Mouse (Mus musculus): ENCODE data around the gene Tle4. TPM values are rescaled to one million over a fixed set of nuclear protein-coding genes. Genes with fewer than 3 reads are reported as not detected.
A peak's percentile ranks its signal among the peaks of the same experiment; 100 is the strongest.
"Not testable (repeated sequence)": the region's sequence is repeated elsewhere in the genome, so short reads cannot be mapped to it uniquely, and the experiment has no call there.

Gene Tle4
- polyA plus RNA-seq (2015; fragmentation: Nextera tagmentation; extraction: Ambion mirVana), result 15.0 and 15.4 TPM in 2 replicates

DNA sequence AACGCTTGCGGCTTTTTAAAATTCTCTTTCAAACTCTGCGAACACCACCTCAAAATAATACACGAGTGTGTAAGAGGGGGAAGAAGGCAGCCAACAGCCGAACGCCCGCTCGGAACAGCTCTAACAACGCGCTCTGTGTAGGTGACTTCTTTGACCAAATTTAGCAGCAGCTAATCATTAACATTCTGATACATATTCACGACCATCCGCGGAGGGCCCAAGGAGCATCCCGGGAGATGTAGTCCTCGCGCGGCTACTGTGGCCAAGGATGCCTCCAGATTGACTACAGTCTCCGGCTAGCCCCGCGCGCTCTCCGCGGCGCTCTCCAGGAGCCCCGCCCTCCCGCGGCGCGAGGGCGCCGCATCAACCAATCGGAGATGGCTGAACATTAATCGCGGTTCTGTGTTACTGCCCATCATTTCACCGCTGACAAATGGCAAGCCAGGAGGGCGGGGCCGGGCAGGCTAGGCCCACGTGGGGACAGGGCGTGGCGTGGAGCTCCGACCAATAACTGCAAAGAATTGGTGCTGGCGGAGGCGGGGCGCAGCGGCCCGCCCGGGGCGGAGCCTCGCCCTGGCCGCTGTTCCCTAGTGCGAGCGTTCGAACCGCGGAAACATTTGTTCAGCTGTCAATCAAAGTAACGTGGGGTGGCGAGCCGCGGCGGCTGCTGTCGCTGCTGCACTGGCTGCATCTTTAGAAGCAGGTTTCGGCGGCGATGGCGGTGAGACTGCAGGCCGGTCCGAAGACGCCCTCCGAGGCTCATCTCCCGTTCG lies at the start of gene Tle4:
Gene Tle4, minus strand, starts transcription at position 135 of the 773 bp plus-strand sequence.
- under 1% methylated on average over 71 of the region's 71 CpGs for WGBS
- Histone ChIP-seq H3K27ac (peak within 1 kb of the TSS; percentile 97), H3K9me3 (replicated peaks) (no peaks in the 10 kb centered on the region), H3K27me3 (no peaks in the 10 kb centered on the region), H3K4me3 (replicated peaks) (peak within 1 kb of the TSS; percentile 95), H3K36me3 (no peaks in the 10 kb centered on the region), H3K9ac (peak within 1 kb of the TSS; percentile 90), H3K4me2 (peak within 1 kb of the TSS; percentile 73), H3K4me1 (peaks cover 39% of the 10 kb centered on the region)
- ATAC-seq (replicated peaks; ENCODE audit: low FRiP score), result peak; percentile 98

- Histone ChIP-seq H3K4me3 (replicated peaks) (no peak overlapping the region), H3K4me2 (no peak overlapping the region), H3K27me3 (no peaks in the 10 kb centered on the region), H3K27ac (no peak overlapping the region), H3K4me1 (no peaks in the 10 kb centered on the region), H3K9me3 (replicated peaks) (no peaks in the 10 kb centered on the region), H3K36me3 (no peaks in the 10 kb centered on the region), H3K9ac (no peak overlapping the region)
- ATAC-seq (replicated peaks; ENCODE audit: low FRiP score), result no peak
- WGBS, result 78% methylated on average over 2 of the region's 2 CpGs
Observed at GRCm38 (mm10) chr19:14645666-14646065, 47.8 kb upstream of the Tle4 start.

DNA sequence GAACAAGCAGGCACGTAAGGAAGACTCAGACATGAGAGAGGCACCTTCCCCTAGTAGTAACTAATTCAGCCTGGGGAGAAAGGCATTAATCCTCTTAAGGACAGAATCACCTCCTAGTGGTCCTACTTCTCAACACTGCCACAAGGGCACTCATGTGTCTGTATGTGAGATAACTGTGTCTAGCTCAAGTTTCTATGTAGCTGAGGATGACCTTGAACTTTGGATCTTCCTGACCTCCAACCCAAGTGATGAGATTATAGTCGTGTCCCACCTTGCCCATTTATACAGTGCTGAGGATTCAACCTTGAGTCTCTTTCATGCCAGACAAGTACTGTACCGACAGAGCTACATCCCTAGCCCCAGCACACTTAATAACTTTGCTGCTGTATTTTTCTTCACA lies 46.9 kb upstream of the Tle4 start:
- ATAC-seq (replicated peaks; ENCODE audit: low FRiP score), result no peak
- Histone ChIP-seq H3K9ac (no peak overlapping the region), H3K9me3 (replicated peaks) (no peaks in the 10 kb centered on the region), H3K36me3 (no peaks in the 10 kb centered on the region), H3K27ac (no peak overlapping the region), H3K4me1 (no peaks in the 10 kb centered on the region), H3K4me3 (replicated peaks) (no peak overlapping the region), H3K27me3 (no peaks in the 10 kb centered on the region), H3K4me2 (no peak overlapping the region)
- WGBS, result 89% methylated on average over 3 of the region's 3 CpGs

DNA sequence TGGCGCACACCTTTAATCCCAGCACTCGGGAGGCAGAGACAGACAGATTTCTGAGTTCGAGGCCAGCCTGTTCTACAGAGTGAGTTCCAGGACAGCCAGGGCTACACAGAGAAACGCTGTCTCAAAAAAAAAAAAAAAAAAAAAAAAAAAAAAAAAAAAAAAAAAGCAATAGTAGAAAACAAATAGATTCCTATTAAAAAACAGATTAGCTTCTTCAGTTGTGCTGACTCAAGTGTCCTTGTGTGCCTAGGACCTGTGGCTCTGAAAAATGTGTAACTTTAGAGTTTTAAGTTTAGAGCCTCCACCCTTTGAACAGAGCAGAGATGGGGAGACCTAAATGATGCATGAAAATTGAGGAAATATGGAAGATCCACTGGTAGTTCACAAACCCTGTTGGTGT lies 45.2 kb upstream of the Tle4 start:
- not testable (repeated sequence) for H3K4me2 ChIP-seq; H3K4me1 ChIP-seq; H3K4me3 ChIP-seq (replicated peaks); H3K27me3 ChIP-seq; H3K9me3 ChIP-seq (replicated peaks); ATAC-seq (replicated peaks; ENCODE audit: low FRiP score); H3K9ac ChIP-seq; H3K36me3 ChIP-seq; H3K27ac ChIP-seq
- 91% methylated on average over 4 of the region's 4 CpGs for WGBS

GRCm38 (mm10) chr19:14642663-14643062 lies 44.8 kb upstream of the Tle4 start:
- WGBS, result 82% methylated on average over 10 of the region's 10 CpGs
- H3K27ac ChIP-seq, result no peak overlapping the region

GRCm38 (mm10) chr19:14635213-14635928 lies 37.5 kb upstream of the Tle4 start:
- Histone ChIP-seq H3K4me2 (no peak overlapping the region), H3K9ac (no peak overlapping the region), H3K27ac (0 out of 2 replicates have a peak overlapping the region, but pooled peaks have one; percentile 45), H3K36me3 (no peaks in the 10 kb centered on the region), H3K4me1 (peaks cover 11% of the 10 kb centered on the region; the same call in 1 of the 2 replicates), H3K4me3 (replicated peaks) (no peak overlapping the region), H3K9me3 (replicated peaks) (no peaks in the 10 kb centered on the region), H3K27me3 (no peaks in the 10 kb centered on the region)
- 0 out of 2 replicates have a peak, but pooled peaks have one; percentile 46 for ATAC-seq (replicated peaks; ENCODE audit: low FRiP score)
- 30% methylated on average over 10 of the region's 10 CpGs for WGBS

More at GRCm38 (mm10) chr19:14642663-14643062, 44.8 kb upstream of the Tle4 start:
- Histone ChIP-seq H3K27me3 (no peaks in the 10 kb centered on the region), H3K9ac (no peak overlapping the region), H3K4me3 (replicated peaks) (no peak overlapping the region), H3K36me3 (no peaks in the 10 kb centered on the region), H3K4me2 (no peak overlapping the region), H3K9me3 (replicated peaks) (no peaks in the 10 kb centered on the region), H3K4me1 (no peaks in the 10 kb centered on the region)
- ATAC-seq (replicated peaks; ENCODE audit: low FRiP score), result no peak

DNA sequence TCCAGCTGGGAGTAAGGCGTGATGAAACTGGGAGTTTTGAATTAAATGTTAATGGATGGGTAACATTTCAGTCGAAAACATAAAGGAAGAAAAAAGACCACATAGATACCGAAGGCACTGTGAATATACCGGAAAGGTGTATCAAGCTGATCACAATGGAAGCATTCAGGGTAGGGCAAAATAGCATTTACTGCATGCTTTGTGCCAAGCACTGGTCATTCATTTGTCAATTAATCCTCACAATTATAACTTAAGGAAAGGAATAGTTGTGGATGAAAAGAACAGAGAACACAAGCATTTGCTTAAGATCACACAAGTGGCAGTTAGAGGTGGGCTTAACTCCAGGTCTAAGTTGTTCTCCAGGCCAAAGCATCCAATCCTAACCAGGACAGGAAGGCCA lies 25.5 kb upstream of the Tle4 start:
- H3K27me3 ChIP-seq, result no peaks in the 10 kb centered on the region
- H3K9me3 ChIP-seq (replicated peaks), result no peaks in the 10 kb centered on the region
- H3K4me2 ChIP-seq, result no peak overlapping the region
- H3K9ac ChIP-seq, result no peak overlapping the region
- H3K27ac ChIP-seq, result no peak overlapping the region
- no peaks in the 10 kb centered on the region for H3K4me1 ChIP-seq
- 88% methylated on average over 4 of the region's 4 CpGs for WGBS
- H3K36me3 ChIP-seq, result no peaks in the 10 kb centered on the region
- ATAC-seq (replicated peaks; ENCODE audit: low FRiP score), result no peak
- no peak overlapping the region for H3K4me3 ChIP-seq (replicated peaks)

GRCm38 (mm10) chr19:14620534-14620933 lies 22.7 kb upstream of the Tle4 start:
- H3K9me3 ChIP-seq (replicated peaks), result no peaks in the 10 kb centered on the region
- H3K27me3 ChIP-seq, result no peaks in the 10 kb centered on the region
- no peak for ATAC-seq (replicated peaks; ENCODE audit: low FRiP score)
- WGBS, result 92% methylated on average over 1 of the region's 1 CpGs
- no peaks in the 10 kb centered on the region for H3K4me1 ChIP-seq
- no peak overlapping the region for H3K4me3 ChIP-seq (replicated peaks)
- no peaks in the 10 kb centered on the region for H3K36me3 ChIP-seq
- H3K27ac ChIP-seq, result no peak overlapping the region
- H3K4me2 ChIP-seq, result no peak overlapping the region
- no peak overlapping the region for H3K9ac ChIP-seq

DNA sequence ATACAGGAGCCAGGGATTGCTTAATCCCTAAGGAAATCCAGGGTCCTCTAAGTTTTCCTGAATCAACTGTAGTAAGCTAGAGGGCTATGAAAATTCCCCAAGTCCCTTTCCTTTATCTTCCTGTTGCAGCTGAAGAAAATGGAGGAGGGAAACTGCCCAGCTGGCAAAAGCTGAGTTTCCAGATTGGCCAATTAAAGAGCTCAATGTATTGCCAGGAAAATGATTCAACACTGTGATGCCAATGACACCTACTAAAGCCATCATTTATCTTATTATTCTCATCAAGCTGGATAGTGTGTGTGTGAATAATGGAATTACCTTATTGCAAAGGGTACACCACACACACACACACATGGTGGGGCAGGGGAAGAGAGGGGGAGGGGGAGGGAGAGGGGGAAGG lies 22.0 kb upstream of the Tle4 start:
- H3K36me3 ChIP-seq, result no peaks in the 10 kb centered on the region
- H3K27me3 ChIP-seq, result no peaks in the 10 kb centered on the region
- no peak overlapping the region for H3K9ac ChIP-seq
- no peak overlapping the region for H3K27ac ChIP-seq
- H3K4me2 ChIP-seq, result no peak overlapping the region
- H3K4me1 ChIP-seq, result no peaks in the 10 kb centered on the region
- ATAC-seq (replicated peaks; ENCODE audit: low FRiP score), result no peak
- no peaks in the 10 kb centered on the region for H3K9me3 ChIP-seq (replicated peaks)
- H3K4me3 ChIP-seq (replicated peaks), result no peak overlapping the region

DNA sequence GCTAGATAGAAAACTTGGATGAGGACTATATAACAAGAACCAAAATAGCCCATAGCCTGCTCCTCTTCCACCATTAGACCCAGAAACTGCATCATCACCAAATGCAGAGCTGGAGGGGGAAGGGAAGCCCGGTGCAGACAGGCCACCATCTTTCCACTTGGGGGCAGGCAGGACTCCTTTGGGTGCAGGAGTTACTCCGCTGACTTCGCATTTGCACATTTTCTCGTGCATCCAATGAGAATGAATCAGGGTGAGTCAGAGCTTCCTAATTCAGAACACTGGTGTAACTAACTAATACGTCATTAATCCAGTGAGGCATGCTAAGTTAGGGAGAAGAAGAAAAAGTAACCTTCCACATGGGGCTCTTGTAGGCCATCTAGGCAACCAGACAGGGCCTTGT lies 17.0 kb upstream of the Tle4 start:
- WGBS, result 80% methylated on average over 5 of the region's 5 CpGs
- Histone ChIP-seq H3K4me2 (no peak overlapping the region), H3K9me3 (replicated peaks) (no peaks in the 10 kb centered on the region), H3K4me1 (peaks cover 3% of the 10 kb centered on the region; the same call in 1 of the 2 replicates), H3K36me3 (no peaks in the 10 kb centered on the region), H3K9ac (no peak overlapping the region), H3K4me3 (replicated peaks) (no peak overlapping the region), H3K27me3 (no peaks in the 10 kb centered on the region), H3K27ac (no peak overlapping the region)
- ATAC-seq (replicated peaks; ENCODE audit: low FRiP score), result no peak

DNA sequence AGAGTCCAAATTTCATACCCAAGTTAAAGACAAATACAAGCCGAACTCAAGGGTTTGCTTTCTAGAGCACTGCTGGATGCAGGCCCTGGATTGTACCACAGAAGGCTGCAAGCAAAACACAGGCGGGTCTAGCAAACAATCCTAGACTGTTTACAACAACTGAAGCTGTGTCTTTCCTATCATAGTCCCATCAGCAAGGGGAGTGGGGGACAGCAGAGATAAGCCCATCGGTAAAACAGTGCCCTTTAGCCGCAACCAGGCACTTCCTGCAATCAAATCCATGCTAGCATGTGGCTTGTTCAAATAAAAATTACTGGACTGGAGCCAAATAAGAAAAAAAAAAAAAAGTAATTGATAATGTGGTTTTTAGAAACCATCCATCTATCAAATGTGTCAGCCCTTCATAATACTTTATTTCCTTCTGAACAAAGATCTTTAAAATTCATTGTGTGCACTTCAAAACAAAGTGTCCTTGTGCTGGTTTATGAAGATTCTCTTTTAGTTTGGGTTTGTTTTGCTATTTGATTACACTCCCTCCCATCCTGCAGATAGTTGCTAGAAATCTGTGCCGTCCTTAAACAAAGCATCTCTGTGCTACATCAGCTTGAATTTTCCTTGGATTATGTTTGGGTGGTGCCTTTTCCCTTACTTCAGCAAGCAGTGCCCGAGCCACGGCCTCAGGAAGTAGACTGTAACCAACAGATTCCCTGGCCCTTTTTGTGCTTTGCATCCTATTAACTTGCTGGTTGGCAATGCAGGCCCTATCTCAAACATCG lies 12.9 kb upstream of the Tle4 start:
- 0 out of 2 replicates have a peak, but pooled peaks cover under 1% of the 10 kb centered on the region for H3K27me3 ChIP-seq
- H3K4me2 ChIP-seq, result no peak overlapping the region
- no peak overlapping the region for H3K27ac ChIP-seq
- no peak overlapping the region for H3K4me3 ChIP-seq (replicated peaks)
- H3K4me1 ChIP-seq, result peaks cover 3% of the 10 kb centered on the region; the same call in 1 of the 2 replicates
- WGBS, result 42% methylated on average over 8 of the region's 8 CpGs
- H3K36me3 ChIP-seq, result no peaks in the 10 kb centered on the region
- no peaks in the 10 kb centered on the region for H3K9me3 ChIP-seq (replicated peaks)
- ATAC-seq (replicated peaks; ENCODE audit: low FRiP score), result no peak
- no peak overlapping the region for H3K9ac ChIP-seq

DNA sequence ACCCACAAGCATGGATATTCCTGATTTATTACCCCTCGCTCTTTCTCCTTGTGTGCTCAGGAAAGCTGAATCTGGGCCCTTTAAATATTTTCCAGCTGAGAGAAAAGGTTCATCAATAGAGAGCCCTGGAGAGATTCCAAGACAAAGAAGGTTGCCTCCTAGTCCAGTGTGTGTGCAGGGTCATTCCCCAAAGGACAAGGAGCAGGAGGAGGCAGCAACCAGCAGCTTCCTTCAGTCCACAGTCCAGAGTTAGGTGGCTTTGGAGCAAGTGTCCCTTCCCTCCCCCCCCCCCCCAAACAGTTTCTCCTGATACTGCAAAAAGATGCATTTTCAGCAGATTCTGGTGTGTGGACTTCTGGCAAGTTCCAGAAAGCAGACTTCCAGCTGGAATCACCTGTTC lies 3.0 kb upstream of the Tle4 start:
- Histone ChIP-seq H3K36me3 (no peaks in the 10 kb centered on the region), H3K27me3 (peaks cover 16% of the 10 kb centered on the region), H3K4me1 (peaks cover 24% of the 10 kb centered on the region), H3K9ac (no peak overlapping the region), H3K4me3 (replicated peaks) (no peak overlapping the region), H3K27ac (no peak overlapping the region), H3K9me3 (replicated peaks) (no peaks in the 10 kb centered on the region), H3K4me2 (no peak overlapping the region)
- no peak for ATAC-seq (replicated peaks; ENCODE audit: low FRiP score)
- WGBS, result 77% methylated on average over 1 of the region's 1 CpGs

Measured in kidney, embryonic 15.5 days (tissue).